Mouse (Mus musculus) MEL (cell line): ENCODE measurements at regions not wholly inside any gene's neighbourhood (a gene's known extent, or its start where the extent isn't known, plus 50 kb on each side); places are given as distances from the start of the nearest gene placed in this dataset.

ENCODE experiments used
- DNase-seq: peaks from one replicate; pipeline ENCODE4 v3.0.0; 2011; ENCODE audit warnings: low read depth, low spot score
- H3K27ac ChIP-seq: 2 replicates; pipeline ENCODE4 v1.5.1; 2012; ENCODE audit warnings: low read depth, mild to moderate bottlenecking, control low read depth, low read length, moderate library complexity; ENCODE audit not compliant: control insufficient read depth
- H3K27me3 ChIP-seq, 2 experiments: fragments of 150-350 bp in 1 of 2; sonication (generic) in 1 of 2; 2 replicates each; pipeline ENCODE4 v1.6.1; 2012; ENCODE audit warnings: low read length in 2 of 2, mild to moderate bottlenecking in 2 of 2, improper control_type of control experiment in 1 of 2, moderate library complexity in 1 of 2; ENCODE audit not compliant: insufficient read depth in 2 of 2, control insufficient read depth in 1 of 2
- H3K36me3 ChIP-seq, 2 experiments: 2 replicates each; pipeline ENCODE4 v1.6.1; 2012 to 2014; ENCODE audit warnings: low read length in 2 of 2, improper control_type of control experiment in 1 of 2, inconsistent platforms in 1 of 2, mild to moderate bottlenecking in 1 of 2; ENCODE audit not compliant: insufficient read depth in 2 of 2, control insufficient read depth in 1 of 2
- H3K4me1 ChIP-seq, 2 experiments: fragments of 150-350 bp in 1 of 2; sonication (generic) in 1 of 2; 2 replicates each; pipeline ENCODE4 v1.6.1; 2012; ENCODE audit warnings: low read length in 2 of 2, improper control_type of control experiment in 1 of 2, mild to moderate bottlenecking in 1 of 2; ENCODE audit not compliant: insufficient read depth in 2 of 2, control insufficient read depth in 1 of 2
- H3K4me3 ChIP-seq, 2 experiments: fragments of 150-350 bp in 1 of 2; sonication (generic) in 1 of 2; 2 replicates each; pipeline ENCODE4 v1.5.1; 2012; ENCODE audit warnings: low read depth in 2 of 2, low read length in 2 of 2, mild to moderate bottlenecking in 2 of 2, moderate library complexity in 2 of 2, control low read depth in 1 of 2, improper control_type of control experiment in 1 of 2; ENCODE audit not compliant: control insufficient read depth in 1 of 2, insufficient read depth in 1 of 2
- H3K79me2 ChIP-seq: 2 replicates; pipeline ENCODE4 v1.6.1; 2012; ENCODE audit warnings: mild to moderate bottlenecking, low read length, moderate library complexity; ENCODE audit not compliant: control insufficient read depth, poor library complexity, insufficient read depth
- H3K9ac ChIP-seq: 2 replicates; pipeline ENCODE4 v1.6.1; 2012; ENCODE audit warnings: low read depth, mild to moderate bottlenecking, control low read depth, low read length, moderate library complexity; ENCODE audit not compliant: control insufficient read depth, poor library complexity, severe bottlenecking
- H3K9me3 ChIP-seq: fragments of 150-350 bp; sonication (generic); replicated peaks from 2 replicates; pipeline ENCODE4 v1.6.1; 2012; ENCODE audit warnings: mild to moderate bottlenecking, low read length, improper control_type of control experiment, moderate library complexity; ENCODE audit not compliant: insufficient read depth
- CTCF ChIP-seq, 3 experiments: IDR thresholded peaks in 2 of 3; conservative IDR thresholded peaks in 1 of 3; 2 replicates each; pipeline ENCODE4 v1.5.1; 2011 to 2012; ENCODE audit warnings: low read length in 3 of 3, low read depth in 2 of 3, mild to moderate bottlenecking in 2 of 3, improper control_type of control experiment in 1 of 3, inconsistent platforms in 1 of 3, mixed read lengths in 1 of 3, moderate library complexity in 1 of 3; ENCODE audit not compliant: control insufficient read depth in 1 of 3, insufficient read depth in 1 of 3, poor library complexity in 1 of 3, severe bottlenecking in 1 of 3
- EP300 ChIP-seq, 2 experiments: IDR thresholded peaks; 2 replicates each; pipeline ENCODE4 v1.6.1; 2011; ENCODE audit warnings: improper control_type of control experiment in 2 of 2, low read length in 2 of 2, low read depth in 1 of 2, mild to moderate bottlenecking in 1 of 2
- ETS1 ChIP-seq: IDR thresholded peaks from 2 replicates; pipeline ENCODE4 v1.6.1; 2012; ENCODE audit warnings: low read depth, mild to moderate bottlenecking, inconsistent platforms, low read length, improper control_type of control experiment, moderate library complexity
- GABPA ChIP-seq: IDR thresholded peaks from 2 replicates; pipeline ENCODE4 v1.6.1; 2012; ENCODE audit warnings: low read depth, mild to moderate bottlenecking, inconsistent platforms, low read length, improper control_type of control experiment, moderate library complexity
- HCFC1 ChIP-seq: IDR thresholded peaks from 2 replicates; pipeline ENCODE4 v1.6.1; 2012; ENCODE audit warnings: low read depth, mild to moderate bottlenecking, inconsistent platforms, low read length, improper control_type of control experiment, moderate library complexity
- MAFK ChIP-seq: IDR thresholded peaks from 2 replicates; pipeline ENCODE4 v1.6.1; 2011; ENCODE audit warnings: low read depth, mild to moderate bottlenecking, low read length, improper control_type of control experiment, borderline replicate concordance
- MAX ChIP-seq: IDR thresholded peaks from 2 replicates; pipeline ENCODE4 v1.6.1; 2011; ENCODE audit warnings: low read length, improper control_type of control experiment
- MAZ ChIP-seq: IDR thresholded peaks from 2 replicates; pipeline ENCODE4 v1.6.1; 2012; ENCODE audit warnings: low read depth, mild to moderate bottlenecking, inconsistent platforms, low read length, improper control_type of control experiment
- MXI1 ChIP-seq: IDR thresholded peaks from 2 replicates; pipeline ENCODE4 v1.6.1; 2011; ENCODE audit warnings: mild to moderate bottlenecking, low read depth, low read length, improper control_type of control experiment
- NELFE ChIP-seq: IDR thresholded peaks from 2 replicates; pipeline ENCODE4 v1.6.1; 2011; ENCODE audit warnings: low read depth, low read length, improper control_type of control experiment
- NRF1 ChIP-seq: IDR thresholded peaks from 2 replicates; pipeline ENCODE4 v1.6.1; 2014; ENCODE audit warnings: low read depth, mild to moderate bottlenecking, inconsistent platforms, low read length, improper control_type of control experiment, moderate library complexity; ENCODE audit not compliant: poor library complexity, insufficient read depth, severe bottlenecking
- POLR2A ChIP-seq, 2 experiments: IDR thresholded peaks; 2 replicates each; pipeline ENCODE4 v1.6.1; 2011 to 2012; ENCODE audit warnings: low read length in 2 of 2, mild to moderate bottlenecking in 2 of 2, control low read depth in 1 of 2, improper control_type of control experiment in 1 of 2, low read depth in 1 of 2, moderate library complexity in 1 of 2; ENCODE audit not compliant: control insufficient read depth in 1 of 2, insufficient read depth in 1 of 2, poor library complexity in 1 of 2
- POLR2AphosphoS2 ChIP-seq: IDR thresholded peaks from 2 replicates; pipeline ENCODE4 v1.6.1; 2011; ENCODE audit warnings: low read length, improper control_type of control experiment
- RAD21 ChIP-seq: IDR thresholded peaks from 2 replicates; pipeline ENCODE4 v1.6.1; 2011; ENCODE audit warnings: mild to moderate bottlenecking, low read depth, low read length, improper control_type of control experiment
- RCOR1 ChIP-seq: IDR thresholded peaks from 2 replicates; pipeline ENCODE4 v1.6.1; 2012; ENCODE audit warnings: low read depth, mild to moderate bottlenecking, inconsistent platforms, low read length, improper control_type of control experiment
- SMC3 ChIP-seq: IDR thresholded peaks from 2 replicates; pipeline ENCODE4 v1.6.1; 2011; ENCODE audit warnings: low read depth, low read length, improper control_type of control experiment
- TBP ChIP-seq: IDR thresholded peaks from 2 replicates; pipeline ENCODE4 v1.8.0; 2011; ENCODE audit warnings: low read depth, low read length, improper control_type of control experiment
- TCF12 ChIP-seq: IDR thresholded peaks from 2 replicates; pipeline ENCODE4 v1.6.1; 2014; ENCODE audit warnings: low read depth, mild to moderate bottlenecking, inconsistent platforms, low read length, improper control_type of control experiment, moderate library complexity
- UBTF ChIP-seq: IDR thresholded peaks from 2 replicates; pipeline ENCODE4 v1.6.1; 2012; ENCODE audit warnings: low read depth, mild to moderate bottlenecking, inconsistent platforms, low read length, improper control_type of control experiment, moderate library complexity, borderline replicate concordance; ENCODE audit not compliant: insufficient read depth
- USF1 ChIP-seq: IDR thresholded peaks from 2 replicates; pipeline ENCODE4 v1.6.1; 2014; ENCODE audit warnings: low read depth, mild to moderate bottlenecking, inconsistent platforms, low read length, improper control_type of control experiment, moderate library complexity

GRCm38 (mm10) chr16:95781681-95782080 is 79.8 kb downstream of the Ets2 start:
- Histone ChIP-seq H3K79me2 (no peaks in the 10 kb centered on the region), H3K9me3 (no peaks in the 10 kb centered on the region)
- no peak for DNase-seq

GRCm38 (mm10) chr16:95780431-95780830 is 78.6 kb downstream of the Ets2 start:
- no peak for DNase-seq
- no peak overlapping the region for H3K9ac ChIP-seq
- H3K79me2 ChIP-seq = no peaks in the 10 kb centered on the region
- H3K27ac ChIP-seq = no peak overlapping the region
- TF ChIP-seq NELFE (no peak), TCF12 (no peak), ETS1 (no peak), POLR2AphosphoS2 (no peak), MAX (no peak), UBTF (no peak), TBP (no peak), NRF1 (no peak), CTCF (IDR thresholded peaks at IDR 0.05 in 2 of 3, conservative IDR thresholded peaks at IDR 0.05 in 1 of 3; ENCODE audit: control insufficient read depth in 1 of 3, insufficient read depth in 1 of 3, low read depth in 2 of 3, low read length in 3 of 3, poor library complexity in 1 of 3, severe bottlenecking in 1 of 3) (no peak), POLR2A (IDR thresholded peaks at IDR 0.05; ENCODE audit: control insufficient read depth in 1 of 2, insufficient read depth in 1 of 2, low read depth in 1 of 2, low read length in 2 of 2, poor library complexity in 1 of 2) (no peak), EP300 (IDR thresholded peaks at IDR 0.05; ENCODE audit: low read depth in 1 of 2, low read length in 2 of 2) (no peak), SMC3 (no peak), RAD21 (no peak), MAFK (no peak), GABPA (no peak), HCFC1 (no peak), MAZ (no peak), USF1 (no peak), RCOR1 (no peak)
- peaks cover 0 to 5% of the 10 kb centered on the region in 2 experiments; a peak in 2 of 4 replicates for H3K36me3 ChIP-seq
- no peaks in the 10 kb centered on the region for H3K27me3 ChIP-seq
- H3K9me3 ChIP-seq = no peaks in the 10 kb centered on the region
- peaks cover 0 to 16% of the 10 kb centered on the region in 2 experiments; a peak in 2 of 4 replicates for H3K4me1 ChIP-seq
- H3K4me3 ChIP-seq = no peak overlapping the region

More at GRCm38 (mm10) chr16:95781681-95782080, 79.8 kb downstream of the Ets2 start:
- H3K27me3 ChIP-seq = no peaks in the 10 kb centered on the region
- no peak overlapping the region for H3K9ac ChIP-seq
- H3K36me3 ChIP-seq = peaks cover 0 to 3% of the 10 kb centered on the region in 2 experiments; a peak in 2 of 4 replicates
- H3K27ac ChIP-seq = no peak overlapping the region
- TF ChIP-seq MXI1 = no peak
- TF ChIP-seq, all 39 proteins: peak for 0
- Histone ChIP-seq H3K4me1 (peaks cover 0 to 8% of the 10 kb centered on the region in 2 experiments; a peak in 2 of 4 replicates), H3K4me3 (no peak overlapping the region)
